Mouse (Mus musculus): ENCODE measurements around the gene Gprin1.

Gene Gprin1

DNA sequence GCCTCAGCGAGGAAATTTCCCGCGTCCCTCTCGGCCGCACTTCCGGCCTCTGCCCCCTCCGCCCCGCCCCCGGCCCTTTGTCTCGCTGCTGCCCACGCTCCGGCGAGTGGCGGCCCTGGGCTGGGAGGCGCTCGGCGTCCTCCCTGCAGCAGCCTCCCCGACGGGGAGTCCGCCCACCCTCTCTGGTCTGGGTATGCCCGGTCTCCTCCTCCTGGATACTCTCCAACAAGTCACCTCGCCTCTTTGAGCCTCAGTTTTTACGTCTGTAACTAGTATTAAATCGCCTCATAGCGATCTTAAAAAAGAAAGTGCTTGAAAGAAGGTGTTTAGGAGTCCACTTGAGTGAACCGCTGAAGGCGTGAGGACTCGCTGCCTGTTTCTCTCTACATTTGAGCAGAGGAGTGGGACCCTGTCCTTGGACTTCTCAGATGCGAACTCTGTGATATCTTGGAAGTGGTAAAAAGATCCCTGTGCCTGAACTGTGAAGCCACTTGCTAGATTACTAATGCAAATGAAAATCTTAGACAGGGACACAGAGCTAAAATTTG lies at the start of gene Gprin1:
Gene Gprin1 (minus strand): TSS at position 11 of the 548 bp plus-strand sequence.
- no peak for DNase-seq

DNA sequence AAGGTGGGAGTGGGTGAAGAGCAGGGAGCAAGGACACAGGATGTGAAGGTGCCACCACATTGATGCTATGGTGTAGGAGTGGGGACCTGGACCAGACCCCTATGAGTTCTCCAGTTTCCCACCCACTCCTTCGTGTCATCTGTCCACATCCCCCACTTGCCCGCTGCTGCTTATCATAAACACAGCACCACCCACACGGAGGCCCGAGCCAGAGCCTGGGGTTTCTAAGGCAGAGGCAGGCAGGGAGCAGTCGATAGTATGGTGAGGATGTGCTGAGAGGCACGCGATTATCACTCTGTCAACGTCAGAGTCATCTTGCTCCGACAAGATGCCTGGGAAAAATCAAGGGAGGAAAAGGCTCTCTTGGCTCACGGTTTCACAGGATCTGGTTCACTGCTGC lies 49.1 kb upstream of the Gprin1 start:
- DNase-seq = no peak

DNA sequence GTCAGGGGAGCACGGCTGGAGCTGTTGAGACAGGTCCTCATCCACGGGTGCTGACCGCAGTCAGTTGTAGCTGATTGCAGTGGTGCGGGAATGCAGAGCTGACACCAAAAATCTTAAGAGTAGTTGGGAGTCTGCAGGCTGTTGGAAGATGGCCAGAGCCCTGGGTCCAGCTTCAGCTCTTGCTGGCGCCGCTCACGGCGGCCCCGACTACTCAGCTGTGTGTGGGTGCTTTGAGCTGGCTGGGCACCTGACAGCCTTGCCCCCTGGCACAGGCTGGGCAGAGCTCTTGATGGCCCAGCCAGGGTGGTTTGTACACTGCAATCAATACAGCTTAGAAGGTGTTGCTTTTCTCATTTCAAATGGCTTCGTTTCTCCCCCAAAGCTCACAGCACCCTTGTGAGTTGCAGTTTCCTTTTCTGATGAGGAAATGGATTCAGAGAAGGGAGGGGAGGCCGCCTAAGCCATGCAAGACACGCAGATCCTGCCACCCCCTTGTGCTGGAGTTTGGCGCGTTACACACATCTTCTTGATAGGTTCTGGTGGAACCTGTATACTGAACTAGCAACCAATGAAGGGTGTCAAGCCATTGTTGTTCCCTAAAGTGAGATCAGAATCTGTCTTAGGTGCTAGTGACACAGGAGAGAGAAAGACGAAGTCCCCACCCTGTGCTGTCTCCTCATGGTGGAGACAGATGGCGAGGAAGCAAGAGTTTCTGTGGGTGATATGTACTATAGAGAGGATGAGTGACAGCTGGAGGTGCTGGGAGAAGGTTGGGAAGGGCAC lies 48.4 kb upstream of the Gprin1 start:
- DNase-seq = no peak

DNA sequence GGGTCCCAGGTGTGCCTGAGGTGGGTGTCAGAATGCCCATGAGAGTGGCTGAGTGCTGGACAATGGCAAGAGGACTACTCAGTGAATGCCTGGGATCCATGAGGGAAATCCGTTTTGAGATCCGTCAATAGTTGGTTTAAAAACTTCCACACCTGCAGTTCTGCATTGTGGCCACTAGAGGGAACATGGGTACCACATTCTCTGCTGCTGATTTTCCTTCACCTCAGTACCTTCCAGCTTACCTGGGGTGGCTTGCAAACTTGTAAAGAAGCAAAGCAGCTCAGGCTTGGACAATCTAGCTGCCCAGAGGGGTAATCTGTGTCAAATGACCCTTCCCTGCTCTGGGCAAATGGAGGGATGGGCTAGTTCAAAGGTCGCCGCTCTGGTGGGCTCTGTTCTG lies 47.7 kb upstream of the Gprin1 start:
- DNase-seq = peak; percentile 50

DNA sequence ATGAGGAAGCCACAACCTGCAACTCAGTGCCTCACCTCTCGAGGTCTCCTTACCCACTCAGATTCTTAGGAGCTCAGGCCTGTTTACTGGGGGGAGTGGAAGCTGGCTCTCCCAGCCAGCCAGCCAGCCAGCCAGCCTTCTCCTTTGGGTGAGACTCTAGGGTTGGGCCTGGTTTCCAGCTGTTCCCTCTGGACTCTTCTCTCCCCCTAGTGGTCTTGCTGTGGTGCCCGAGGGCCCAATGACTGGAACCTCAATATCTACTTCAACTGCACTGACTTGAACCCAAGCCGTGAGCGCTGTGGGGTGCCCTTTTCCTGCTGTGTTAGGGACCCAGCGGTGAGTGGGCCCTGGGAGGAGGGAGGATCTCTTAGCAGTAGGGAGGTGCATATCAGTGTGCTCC lies 45.2 kb upstream of the Gprin1 start:
- peak; percentile 17 for DNase-seq

DNA sequence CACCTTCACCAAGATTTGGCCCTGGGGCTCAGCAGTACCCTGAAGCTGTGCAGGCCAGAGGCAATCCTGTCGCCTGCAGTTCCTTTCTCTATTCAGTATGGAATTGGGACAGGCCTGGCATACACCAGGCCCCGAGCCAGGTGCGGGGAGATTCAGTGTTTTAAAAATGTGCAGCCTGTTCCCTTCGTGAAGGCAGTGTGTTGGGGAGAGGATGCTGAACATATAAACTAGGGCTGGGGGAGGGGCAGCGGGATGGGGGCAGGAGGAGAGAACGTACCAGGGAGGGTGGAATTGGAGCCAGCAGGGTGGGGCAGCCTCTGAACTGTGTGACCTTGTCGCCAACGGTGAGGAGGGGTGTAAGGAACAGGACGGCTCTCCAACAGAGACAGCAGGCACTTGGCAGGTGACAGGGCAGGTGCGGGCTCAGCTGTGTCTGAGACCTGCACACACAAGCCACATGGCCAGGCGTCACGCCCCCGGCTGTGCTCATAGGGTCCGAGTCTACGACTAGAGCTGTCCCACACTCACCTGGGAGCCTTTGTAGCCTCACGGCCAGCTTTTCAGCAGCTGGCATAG lies 44.4 kb upstream of the Gprin1 start:
- DNase-seq = no peak

DNA sequence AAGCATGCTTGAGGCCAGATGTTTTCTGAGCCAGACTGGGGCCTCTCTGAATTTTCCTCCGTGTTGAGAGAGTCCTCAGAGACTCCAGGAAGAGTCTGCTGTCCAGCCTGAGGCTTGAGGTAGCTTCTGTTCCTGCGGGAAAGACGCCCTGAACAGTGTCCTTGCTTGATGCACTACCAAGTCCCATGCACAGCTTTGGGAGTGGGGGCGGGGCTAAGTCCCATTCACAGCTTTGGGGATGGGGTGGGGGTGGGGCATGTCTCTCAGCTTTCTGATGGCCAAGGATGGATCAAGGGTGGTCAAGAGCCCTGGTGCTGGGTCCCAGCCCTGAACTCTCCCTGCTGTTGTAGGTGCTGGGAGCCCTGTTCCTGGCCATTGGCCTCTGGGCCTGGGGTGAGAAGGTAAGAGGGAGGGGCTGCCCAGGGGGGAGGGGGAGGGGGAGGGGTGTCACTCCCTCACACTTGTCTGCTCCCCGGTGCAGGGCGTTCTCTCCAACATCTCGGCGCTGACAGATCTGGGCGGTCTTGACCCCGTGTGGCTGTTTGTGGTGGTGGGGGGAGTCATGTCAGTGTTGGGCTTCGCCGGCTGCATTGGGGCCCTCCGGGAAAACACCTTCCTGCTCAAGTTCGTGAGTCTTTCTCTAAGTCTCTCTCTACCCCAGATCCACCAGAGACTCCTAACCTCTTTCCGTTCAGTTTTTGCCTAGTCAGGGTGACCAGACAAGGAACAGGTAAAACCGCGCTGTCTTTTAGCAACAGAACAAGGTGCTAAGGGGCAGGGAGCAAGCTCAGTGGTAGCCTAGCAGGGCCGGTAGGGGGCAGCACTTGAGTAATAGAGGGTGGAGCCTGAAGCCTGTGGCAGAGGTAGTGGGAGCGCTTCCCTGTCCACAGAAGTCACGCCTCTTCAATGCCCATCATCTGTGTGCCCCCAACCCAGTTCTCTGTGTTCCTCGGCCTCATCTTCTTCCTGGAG lies 42.9 kb upstream of the Gprin1 start:
- peak; percentile 29 for DNase-seq

DNA sequence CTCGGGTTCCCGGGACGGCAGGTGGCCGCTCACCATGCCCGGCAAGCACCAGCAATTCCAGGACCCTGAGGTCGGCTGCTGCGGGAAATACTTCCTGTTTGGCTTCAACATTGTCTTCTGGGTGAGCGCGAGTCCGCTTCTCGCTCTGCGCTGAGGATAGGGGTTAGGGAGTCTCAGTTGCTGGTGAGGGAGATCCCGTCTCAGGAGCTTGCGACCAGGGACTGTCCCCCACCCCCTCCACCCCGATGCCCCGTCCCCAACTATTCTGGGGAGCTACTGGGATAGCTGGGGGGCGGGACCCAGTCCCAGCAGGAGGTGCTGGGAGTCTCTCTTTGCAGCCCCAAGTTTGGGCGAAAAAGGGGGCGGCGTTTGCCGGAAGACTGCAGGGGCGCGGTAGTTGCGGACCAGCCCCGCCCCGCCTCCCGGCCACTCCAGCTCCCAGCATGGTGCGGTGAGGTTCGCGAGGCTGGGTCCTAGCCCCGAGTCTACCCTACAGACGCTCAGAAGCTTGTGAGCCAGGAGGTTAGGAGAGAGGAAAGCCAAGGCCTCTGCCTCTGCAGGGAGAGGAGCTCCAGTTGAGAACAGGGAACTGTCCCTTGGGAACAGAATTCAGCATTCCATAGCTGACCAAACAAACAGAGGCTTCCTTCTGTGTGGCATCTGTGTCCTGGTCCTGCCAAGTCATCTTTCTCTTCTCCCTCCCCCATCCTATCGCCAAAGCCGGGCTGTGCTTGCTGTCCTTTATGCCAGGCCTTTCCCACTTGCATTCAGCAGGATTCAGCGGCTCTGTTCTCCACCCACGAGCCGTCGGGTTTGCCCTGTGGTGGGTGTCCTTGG lies 40.1 kb upstream of the Gprin1 start:
- peak; percentile 76 for DNase-seq

DNA sequence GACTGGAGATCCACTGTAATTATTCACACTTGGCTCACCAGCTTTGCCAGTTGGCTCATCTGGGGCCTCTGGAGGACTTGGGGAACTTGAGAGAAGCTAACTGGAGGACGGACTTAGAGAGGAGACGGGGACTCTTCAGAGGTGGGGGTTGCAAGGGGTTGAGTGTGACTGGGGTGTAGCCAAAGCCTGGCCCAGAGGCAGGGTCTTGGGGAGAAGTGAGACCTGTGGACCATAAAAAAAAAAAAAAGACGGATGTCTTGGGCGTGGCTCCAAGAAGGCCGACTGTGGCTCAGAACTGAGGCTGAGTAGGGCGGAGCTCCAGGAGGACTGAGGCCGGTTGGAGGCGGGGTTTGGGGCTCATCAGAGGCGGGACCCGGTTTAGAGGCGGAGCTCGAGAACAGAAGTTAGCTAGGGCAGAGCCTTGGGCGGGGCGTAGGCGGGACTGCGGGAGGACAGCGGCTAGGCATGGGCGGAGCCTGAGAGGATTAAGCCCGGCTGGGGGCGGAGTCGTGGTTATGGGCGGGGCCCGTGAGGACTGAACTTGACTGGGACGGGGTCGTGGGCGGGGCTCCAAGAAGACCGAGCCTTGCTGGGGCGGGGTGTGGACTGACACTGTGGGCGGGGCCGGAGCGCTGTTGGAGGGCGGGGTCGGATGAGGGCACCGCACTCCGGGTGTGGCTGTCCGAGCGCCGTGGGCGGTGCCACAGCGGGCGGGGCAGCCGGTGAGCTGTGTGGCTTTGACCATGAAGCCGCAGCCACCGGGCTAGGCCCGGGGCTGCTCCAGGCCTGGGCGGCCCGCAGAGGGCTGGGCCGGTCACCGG lies 39.3 kb upstream of the Gprin1 start, which contains the start of gene Tspan17:
Gene Tspan17 (plus strand): TSS at position 638 of the 821 bp plus-strand sequence.
- peak; percentile 99 for DNase-seq

DNA sequence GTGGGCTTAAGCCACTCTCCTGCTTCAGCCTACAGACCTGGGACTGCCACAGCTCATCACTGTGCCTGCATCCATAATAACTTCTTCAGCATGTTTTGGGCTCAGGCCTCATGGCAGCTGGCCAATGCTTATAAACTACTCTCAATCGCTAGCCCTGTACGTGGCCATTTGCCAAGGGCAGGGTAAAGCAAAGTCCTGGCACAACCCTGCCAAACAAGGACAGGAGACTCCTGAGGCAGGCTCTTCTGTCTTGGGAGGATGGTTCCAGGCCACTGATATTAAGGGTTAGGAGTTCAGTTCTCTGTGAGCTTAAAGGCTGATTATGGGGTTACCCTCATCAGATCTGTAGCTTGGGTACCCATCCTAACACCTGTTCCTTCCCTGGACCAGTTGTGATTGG lies 37.9 kb upstream of the Gprin1 start:
- peak; percentile 57 for DNase-seq

DNA sequence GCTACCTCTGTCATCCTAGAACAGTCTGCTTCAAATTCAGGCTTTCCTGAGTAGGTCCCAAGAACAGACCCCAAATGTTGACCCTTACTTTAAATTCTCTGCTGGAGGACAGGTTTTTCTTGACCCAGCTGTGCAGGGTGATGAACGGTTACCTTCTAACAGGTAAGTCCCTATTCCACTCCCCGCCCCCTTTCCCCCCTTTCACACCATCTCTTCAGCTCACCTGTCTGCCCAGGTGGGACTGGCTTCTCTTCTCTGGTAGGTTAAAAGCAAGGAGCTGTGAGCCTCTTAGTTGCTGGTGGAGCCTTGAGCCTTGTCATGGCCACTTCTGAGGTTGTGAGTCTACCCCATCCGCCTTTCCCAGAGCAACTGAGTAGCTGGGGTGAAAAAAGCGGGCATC lies 34.0 kb upstream of the Gprin1 start, which contains the start of gene Eif4e1b:
Gene Eif4e1b (plus strand): TSS at position 301 of the 400 bp plus-strand sequence.
- DNase-seq = no peak

DNA sequence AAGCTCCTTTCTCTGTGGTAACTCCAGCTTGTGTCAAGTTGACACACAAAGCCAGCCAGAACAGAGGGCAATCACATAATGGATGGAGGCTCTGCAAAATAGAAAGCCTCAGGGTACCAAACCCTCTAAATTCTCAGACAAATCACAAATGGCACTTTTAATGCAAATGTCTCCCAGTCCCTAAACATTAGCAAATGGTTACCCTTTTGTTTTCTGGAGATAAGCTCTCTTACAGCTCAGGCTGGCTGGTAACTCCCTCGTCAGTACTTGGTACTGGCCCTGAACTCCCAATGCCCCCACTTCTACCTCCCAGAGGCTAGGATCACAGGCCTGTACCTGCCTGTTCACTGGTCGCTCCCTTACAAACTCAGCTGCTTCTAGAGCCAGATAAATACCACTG lies 33.6 kb upstream of the Gprin1 start:
- DNase-seq = no peak

DNA sequence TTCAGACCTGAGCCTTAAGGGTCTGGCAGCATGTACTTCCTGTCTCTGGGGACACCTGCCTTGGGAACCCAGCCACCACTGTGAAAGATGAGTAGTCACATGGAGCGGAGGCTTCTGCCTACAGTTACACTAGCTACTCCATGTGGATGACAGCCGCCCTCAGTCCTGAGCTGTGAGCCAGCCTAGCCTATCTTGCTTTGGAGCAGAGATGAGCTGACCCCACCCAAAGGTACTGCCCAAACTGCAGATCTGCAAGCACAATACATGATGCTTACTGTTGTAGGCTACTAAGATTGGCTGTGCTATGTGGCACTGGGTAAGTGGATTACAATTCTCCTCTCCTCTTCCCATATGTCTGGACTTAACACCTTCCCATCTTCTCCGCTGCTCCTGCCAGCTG lies 31.4 kb upstream of the Gprin1 start:
- no peak for DNase-seq

DNA sequence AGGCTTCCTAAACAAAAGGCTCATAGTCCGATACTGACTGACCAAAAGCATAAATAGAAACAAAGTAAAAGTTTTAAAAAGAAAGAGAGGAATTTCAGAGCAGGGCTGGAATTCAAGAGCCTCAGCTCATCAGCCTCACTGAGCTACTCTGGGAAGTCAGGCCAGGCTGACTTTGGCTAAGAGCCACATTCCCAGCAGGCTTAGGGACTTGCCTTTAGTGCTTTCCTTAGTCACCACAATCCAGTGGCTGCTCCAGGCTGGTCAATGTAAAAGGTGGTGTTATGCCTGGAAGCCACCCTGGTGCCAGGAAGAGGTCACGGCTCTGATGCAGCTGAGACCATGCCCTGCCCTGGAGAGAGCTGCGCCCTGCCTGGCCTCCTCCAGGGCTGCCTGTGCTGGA lies 30.9 kb upstream of the Gprin1 start:
- peak; percentile 65 for DNase-seq

DNA sequence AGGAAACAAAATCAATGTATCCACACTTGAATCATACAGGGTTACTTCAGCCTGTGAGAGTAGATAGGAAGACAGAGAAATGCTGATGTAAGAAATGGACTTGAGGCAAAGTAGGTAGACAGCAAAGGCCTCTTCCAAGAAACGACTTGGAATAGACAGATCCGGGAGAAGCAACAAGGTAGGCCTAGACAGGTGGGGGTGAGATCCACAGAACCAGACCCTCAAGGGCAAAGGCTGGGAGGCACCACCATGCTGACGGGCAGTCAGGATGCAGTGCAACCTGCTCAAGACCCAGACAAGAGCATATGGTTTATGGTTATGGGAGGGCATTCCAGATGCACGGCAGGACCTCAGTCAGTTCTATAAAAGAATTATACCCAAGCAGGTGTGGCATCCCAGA lies 17.3 kb upstream of the Gprin1 start:
- DNase-seq = no peak

DNA sequence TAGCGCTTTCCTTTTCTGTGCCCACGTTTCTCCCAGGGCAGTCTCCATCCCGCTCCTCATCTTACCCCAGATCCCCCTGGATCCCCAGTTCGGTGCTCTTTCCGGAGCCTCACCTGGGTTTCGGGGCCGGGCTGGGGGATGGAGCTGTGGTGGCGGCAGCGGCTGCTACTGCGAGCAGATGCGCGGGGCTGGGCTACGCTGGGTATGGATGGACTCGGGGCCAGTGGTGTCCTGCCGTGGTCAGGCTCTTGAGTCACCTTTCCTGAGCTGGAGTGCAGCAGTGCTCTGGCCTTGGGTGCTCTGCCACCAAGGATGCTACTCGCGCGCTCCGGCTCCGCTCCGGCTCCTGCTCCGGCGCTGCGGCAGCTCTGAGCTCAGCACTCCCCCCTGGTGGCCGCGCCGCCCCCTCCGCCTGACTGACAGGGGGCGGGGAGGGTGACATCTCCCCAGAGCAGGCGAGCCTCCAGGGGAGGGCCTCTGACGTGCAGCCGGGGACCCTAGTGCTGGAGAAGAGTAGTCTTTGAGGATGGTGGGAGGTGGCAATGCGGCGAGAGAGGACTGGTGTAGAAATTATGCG lies 16.6 kb upstream of the Gprin1 start, which contains the start of gene Sncb:
Gene Sncb (minus strand): TSS at position 404 of the 577 bp plus-strand sequence.
- DNase-seq = peak; percentile 70

DNA sequence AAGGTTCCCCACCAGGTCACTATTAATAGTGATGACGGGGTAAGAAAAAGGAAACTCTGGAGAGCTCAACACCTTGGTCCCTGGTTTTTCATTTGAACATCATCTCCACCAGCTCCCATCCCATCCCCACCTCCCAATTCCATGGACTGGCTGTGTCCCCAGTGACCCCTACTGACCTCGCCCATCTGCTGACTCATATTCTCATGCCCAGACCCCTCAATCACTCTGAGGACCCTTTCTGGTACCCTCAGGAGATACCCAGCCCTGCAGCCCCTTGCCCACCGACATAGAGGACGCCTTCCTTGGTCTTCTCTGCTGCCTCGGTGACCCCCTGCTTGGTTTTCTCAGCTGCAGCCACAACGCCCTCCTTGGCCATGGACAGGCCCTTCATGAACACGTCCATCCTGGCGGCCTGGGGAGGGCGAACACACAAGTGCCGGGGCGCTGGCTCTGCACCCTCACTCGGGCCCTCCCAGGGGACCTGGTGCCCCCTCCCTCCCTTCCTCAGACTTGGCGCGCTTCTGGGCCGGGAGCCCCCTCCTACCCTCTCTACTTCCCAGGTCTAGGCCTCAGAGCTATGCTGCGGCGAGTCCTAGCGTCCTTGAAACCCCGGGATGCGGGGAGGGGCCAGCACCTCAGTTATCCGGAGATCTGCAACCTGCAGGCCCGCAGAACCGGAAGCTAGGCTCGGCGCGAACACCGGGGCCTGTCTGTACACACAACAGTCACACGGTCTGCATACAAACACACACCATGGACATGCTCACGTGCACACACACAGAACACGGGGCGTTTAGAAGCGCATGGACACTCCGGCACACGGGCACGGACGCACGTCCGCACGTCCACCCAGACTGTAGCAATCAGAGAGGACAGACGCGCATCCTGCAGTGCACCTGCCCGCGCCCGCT lies 15.9 kb upstream of the Gprin1 start:
- DNase-seq = no peak

DNA sequence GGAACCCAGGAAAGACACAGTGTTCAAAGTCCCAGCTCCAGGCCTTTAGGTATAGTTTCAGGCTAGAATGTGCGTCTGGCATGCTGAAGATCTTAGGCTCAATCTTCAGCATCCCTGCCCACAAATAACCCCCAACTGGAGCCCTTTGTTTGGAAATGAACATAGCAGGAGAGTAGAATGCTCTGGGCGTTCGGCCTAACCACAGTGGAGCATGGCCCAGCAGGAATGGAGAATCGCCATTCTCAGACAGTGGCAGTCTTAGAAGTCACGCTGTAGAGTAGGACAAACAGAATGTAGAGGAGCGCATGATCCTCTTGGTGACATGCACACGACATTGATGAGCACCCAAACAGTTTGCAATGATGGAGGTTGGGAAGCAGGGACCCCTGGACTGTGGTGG lies 11.2 kb upstream of the Gprin1 start:
- no peak for DNase-seq

DNA sequence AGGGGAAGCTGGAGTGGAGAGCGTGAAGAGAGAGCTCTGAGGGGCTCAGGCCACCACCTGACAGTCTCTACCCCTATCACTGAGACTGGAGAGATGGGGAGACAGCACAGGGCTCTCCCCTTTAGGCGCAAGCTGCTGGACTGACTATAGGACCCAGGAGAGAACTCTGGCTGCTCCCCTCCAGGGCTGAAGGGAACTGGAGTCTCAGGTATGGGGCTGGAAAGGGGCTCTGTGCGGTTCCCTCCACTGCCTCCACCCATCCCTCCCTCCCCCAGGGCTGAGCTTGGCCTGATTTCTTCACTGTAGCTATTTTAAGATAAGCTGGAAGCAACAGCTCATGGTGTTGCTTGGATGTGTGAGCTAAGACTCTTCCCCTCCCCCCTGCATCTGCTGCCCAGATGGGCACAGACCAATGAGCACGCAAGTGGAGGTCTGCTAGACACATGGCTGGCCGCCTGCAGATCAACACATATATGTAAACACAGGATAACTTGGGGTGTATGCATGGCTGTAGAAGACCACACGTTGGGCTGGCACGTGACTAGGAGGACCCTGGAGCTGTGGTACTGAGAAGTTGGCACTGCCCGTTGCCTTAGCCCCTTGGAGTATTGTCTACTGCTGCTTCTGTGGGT lies 10.6 kb upstream of the Gprin1 start:
- DNase-seq = no peak

Measured in kidney, postnatal 10 days (tissue).